Mouse (Mus musculus) gastrocnemius, adult 18-20 months (tissue): ENCODE results near the gene Thnsl2. TPM values are rescaled to one million over a fixed set of nuclear protein-coding genes. Genes with fewer than 3 reads are reported as not detected.

Experiments
- DNase-seq: peaks from one replicate; pipeline ENCODE4 v3.0.0; 2021; ENCODE audit warnings: low spot score
- total RNA-seq, 2 experiments: library from RNA; stranded (reverse); gene quantifications; 2 replicates each; pipeline ENCODE4 v1.2.3; 2021

The Thnsl2 gene
- total RNA-seq, 2 experiments from 2014 or later: 7.6 to 9.2 TPM

DNA sequence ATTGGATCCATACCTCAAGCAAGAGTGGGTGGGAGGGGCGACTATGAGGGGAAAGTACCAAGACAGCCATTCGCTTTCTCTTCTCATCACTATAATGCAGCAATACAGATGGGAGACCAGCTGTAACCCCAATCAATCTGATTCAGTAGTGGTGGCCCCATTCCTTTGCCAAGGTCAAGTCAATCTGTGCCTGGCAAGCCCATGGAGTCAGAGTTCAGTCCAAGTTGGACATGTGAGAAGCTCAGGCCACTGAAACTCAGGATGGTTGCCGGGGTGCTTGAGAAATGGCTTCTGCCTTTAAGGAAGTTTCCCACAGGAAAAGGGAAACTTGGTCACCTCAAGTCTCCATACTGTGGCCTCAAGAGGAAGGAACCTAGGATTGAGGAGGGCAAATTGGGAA, 9.2 kb downstream of the Thnsl2 start:
- DNase-seq: no peak

DNA sequence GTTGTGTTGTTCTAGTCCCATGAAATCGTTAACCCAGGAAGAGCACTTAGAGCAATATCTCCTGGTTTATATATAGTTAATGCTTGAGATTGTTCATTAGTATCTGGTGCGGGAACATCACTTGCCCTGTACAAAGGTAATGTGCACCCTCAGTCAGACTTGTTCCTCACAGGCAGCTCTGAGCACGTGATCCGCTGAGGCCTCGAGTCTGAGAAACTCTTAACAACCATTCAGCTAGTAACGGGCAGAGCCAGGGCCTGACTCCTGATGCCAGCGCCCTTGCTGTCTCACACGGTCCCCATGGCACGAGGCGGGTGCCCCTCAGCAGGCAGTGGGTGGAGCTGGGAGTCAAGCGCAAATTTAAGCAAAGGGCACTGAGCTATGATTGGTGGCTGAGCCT, 10.7 kb downstream of the Thnsl2 start:
- DNase-seq: no peak

DNA sequence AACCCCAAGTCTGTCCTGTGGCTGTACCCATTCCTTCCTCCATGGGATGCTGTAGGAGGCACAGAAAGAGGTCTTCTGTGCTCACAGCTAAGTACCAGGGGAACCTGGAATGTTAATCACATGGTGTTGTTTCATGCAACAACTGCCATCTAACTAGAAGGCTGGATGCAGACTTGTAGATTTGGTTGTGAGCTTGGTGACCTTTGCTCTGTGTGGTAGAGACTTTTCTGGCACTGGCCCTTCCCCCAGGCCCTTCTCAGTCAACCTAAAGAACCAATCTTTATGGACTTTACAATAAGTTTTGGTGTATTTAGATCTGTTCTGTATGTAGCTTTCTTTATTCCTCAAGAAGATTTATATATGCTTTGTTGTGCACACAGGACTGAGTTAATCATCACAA, 13.2 kb downstream of the Thnsl2 start:
- DNase-seq: no peak

DNA sequence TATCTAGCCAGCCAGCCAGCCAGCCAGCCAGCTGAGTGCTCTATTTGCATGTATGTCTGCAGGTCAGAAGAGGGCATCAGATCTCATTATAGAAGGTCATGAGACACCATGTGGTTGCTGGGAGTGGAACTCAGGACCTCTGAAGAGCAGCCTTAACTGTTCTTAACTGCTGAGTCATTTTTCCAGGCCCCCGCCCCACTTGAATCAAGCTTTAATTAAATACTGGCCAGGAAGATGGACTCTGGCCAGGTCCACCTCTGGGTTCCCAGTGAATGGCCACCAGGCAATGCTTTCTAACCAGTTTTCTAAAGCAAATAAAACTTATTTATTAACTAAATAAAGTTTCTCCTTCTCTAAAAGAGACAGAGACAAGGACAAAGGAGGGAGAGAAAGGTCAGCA, 14.0 kb downstream of the Thnsl2 start:
- DNase-seq: no peak

DNA sequence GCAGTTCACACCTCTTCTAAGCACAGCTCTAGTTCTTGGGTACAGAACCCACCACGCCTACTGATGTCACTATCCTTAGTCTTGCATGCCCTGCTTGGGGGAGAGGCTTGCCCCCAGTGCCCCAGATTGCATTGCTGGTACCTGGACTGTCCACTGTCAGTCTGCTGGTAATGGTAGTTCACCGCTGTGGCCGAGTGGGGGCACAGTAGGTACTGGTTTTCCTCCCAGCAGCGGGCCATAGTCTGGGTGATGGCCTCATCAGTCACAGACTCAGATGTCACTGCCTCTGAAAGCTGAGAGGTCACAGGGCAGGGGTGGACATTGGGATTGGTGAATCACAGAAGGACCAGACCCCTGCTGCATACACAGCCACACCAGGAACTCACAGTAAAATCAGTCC, 15.2 kb downstream of the Thnsl2 start:
- DNase-seq: no peak

DNA sequence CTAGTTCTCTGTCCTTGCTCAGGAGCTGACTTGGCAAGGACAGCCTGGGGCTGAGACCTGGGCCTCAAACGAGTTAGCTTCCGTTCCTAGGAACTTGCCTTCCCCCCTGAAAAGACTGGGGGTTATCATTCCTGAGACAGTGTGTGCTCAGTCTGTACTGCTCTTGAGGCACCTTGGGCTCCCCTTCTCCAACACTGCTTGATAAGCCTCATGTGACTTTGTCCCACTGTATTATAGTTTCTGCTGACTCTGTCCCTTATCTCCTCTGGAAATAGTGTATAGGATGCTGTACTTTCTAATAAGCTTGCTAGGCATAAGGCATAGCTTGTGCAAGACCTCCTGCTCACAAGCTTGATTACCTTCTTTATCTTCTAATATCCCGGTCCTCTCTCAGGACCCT, 17.9 kb downstream of the Thnsl2 start:
- no peak for DNase-seq

DNA sequence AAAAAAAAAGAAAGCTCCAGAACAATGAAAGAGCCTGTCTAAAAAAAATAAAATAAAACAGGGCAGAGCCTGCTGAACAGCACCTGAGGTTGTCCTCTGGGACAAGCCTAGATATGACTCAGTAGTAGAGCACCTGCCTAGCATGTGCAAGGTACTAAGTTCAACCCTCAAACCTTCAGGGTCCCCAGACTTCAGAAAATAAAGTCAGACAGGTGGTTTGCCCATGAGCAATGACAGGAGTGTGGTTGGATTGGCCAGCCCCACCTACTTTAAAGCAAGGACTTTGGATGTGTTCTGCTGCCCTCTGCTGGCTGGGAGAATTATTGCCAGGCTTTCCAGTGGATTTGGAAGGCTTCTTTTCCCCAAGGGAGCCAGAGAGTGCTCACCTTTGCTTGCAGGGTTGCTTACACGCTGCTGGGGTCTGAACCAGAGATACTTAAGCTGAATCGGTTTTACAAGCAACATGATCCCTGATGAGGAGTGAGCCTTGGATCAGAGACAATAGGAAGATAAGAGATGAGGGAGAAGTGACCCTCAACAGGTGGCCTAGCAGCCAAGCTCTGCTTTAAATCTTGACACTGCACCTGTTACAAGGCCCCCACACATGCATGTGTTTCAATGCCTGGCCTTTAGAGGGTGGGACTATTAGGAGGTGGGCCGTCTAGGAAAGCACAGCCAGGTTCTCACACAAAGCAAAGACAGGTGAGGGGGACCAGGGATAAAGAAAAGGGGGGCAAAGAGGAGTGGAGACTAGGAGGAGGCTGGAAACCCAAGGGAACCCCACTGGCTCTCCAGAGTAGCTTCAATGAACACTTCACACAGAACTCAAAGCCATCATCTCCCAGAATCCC, 19.0 kb downstream of the Thnsl2 start:
- peak; percentile 74 for DNase-seq

DNA sequence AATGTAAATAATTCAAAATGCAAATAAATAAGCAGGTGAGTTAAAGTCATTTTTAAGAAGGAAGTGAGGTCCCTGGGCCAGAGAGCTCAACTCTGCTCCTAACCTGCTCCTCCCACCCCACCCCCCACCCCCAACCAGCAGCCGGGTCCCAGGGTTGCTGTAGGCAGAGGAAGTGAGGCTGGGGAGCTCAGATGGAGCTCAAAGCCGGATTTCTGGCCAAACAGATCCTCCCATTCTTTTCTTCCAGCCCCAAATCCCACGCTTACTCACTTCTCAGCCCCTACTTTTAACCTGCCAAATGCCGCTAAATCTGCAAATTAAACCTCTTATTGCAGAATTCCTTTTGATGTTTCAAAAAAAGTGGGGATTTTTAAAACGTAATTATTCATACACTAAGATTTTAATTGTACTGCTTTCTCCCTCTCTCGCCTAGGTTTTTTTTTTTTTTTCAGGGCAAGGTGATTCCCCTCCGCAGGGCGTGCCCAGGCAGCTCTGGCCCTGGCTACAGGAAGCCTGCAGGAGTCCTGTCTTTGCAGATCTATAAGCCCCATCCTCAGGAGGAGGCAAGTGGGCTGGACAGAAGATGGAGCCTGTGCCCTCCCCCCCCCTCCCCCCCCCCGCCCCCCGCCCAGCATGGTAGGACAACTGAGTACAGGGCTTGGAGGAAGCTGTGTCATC, 24.5 kb downstream of the Thnsl2 start:
- no peak for DNase-seq

DNA sequence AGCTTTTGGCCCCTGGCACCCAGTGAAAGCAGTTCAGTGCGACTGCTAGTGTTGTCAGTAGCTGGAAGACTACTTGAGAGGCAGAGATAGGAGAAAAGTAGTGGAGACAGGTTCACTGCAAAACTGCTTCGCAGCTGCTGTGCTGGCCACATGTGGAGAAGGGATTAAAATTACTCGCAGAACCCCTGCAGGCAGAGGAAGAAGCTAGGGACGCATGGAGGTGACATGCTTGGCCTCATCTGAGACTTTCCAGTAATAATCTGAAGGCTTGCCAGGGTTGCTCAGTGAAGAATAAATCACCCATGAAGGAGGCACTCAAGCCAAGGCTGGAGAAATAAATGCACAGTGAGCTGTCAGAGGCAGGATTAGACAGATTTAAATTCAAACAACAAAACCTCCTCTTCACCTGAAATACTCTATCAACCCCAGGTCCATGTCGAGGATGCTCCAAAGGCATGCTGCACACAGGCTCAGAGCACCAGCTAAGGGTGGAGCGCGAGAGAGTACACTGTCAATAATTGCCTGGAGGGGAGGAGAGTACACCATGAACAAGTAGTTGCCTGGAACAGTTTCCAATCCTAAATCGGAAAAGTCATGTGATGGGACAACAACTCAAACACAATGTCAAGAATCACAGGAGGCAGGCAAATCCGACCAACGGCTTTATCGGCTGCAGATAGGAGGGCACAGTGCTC, 32.7 kb downstream of the Thnsl2 start:
- DNase-seq: peak; percentile 18

DNA sequence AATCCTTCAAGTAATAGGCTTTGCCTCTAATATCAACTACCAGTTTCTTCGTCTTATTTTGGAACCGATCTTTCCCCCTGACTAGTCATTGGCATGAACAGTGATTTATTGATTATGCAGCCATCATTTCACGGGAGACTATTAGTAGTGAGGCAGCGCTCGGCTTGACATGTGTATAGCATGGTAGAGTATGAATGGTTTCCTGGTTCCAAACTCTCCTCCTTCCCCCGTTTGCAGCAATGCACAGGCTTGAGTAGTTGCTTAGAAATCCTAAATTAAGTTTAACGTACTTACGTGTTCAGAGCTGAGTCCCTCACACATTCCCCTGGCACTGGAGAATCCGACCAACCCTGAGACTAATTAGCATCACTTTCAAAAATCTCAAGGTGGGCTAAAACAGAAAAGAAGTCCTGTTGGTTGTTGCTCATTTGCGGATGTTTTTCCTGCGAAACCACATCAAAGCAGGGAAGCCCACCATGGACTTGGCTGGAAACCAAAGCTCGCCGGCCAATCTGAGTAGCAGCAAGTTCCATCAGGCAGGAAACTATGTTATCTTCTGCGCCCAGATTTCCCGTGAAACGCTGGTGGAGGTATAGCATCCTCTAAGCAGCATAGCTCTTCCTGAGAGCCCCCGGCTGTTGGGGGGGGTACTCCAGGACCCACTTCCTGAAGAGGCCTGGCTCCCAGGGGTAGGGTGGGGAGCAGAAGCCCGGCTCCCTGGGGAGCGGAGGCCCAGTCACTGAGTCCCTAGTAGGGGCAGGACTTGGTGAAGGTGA, 37.9 kb downstream of the Thnsl2 start:
- DNase-seq: no peak

DNA sequence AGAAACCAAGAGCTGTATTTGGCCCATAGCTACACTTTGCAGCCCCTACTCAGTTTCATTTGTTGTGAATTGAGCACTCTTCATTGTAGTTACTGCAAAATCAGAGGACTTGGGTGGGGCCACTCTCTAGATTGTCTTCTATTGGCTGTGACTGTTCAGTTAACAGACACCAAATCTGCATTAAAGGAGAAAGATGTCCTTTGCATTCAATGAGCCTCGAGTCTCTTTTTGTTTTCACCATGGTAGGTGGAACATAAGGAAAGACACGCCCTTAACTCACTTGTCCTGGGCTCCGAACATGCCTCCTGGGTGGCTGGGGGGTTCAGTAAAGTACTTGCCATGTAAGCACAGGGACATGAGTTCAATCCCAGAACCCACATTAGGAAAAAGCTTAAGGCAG, 48.1 kb downstream of the Thnsl2 start:
- DNase-seq: no peak

DNA sequence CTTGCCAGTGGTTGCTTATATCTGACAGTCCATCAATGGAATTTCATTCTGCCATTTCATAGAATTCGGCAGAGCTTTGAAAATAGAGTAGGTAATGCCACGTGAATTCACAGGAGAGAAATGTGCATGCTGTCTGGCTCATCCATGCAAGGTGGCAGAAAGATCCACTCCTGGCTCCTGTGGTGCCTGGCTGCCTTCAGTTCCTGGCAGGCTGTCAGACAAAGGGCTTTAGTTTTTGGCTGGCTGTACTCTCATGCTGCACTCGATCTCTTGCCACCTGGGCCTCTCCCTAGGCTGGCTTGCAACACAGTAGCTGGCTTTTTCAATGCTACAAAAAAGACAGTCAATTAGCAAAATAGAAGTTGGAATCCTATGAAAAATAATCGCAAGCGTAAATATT, 49.5 kb downstream of the Thnsl2 start:
- DNase-seq: no peak

DNA sequence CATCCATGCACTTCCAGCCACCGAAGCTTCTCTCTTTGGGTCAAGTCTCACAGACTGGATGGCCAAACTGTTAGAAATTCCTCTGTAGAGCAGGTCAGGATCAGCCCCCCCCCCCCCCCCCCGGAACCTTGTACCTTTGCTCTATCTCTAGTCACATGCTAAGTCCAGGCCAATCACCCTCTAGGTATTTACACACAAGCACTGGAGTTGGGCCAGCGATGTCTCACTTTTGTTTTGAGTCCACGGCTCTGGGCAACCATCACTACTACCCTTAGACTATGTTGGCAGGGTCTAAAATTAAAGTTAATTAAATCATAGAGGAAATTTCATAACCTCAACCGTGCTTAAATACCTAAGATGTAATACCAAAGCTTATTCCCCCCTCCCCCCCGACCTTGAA, 50.6 kb downstream of the Thnsl2 start:
- no peak for DNase-seq

DNA sequence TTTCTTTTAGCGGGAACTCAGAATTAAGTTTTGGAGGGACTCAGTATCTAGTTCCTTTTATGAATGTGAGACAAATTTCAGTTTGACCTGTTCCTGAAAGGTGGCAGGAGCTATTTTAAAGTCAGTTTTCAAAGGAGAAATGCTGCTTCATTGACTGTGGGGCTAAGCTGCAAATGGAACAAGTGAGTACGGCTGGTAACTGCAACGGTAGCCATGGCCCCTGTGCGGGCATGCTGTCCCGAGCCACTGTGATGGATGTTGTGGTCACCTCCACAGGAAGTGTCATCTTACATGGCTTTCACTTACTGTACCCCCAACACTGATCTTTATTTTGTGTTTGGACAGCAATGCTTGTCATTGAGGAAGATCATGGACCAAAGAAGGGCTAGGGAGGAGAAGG, 53.8 kb downstream of the Thnsl2 start:
- DNase-seq: no peak

DNA sequence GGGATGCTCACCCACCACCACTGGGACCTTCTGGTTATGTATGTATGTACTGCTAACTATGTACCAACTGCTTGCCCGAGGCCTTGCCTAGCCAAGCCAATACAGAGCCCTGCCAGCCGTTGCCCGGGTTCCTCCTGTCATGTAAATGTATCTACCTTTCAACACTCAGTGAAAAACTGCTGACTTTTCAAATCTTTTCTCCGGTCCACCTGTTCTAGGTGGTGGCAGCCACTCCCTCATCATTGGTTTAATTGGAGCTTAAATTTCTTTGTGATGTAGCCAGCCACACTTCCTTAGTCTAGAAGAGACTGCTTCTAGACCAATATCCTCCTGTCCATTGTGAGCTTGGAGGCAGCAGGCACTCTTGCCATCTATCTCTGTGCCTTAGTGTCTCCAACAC, 54.5 kb downstream of the Thnsl2 start:
- no peak for DNase-seq

DNA sequence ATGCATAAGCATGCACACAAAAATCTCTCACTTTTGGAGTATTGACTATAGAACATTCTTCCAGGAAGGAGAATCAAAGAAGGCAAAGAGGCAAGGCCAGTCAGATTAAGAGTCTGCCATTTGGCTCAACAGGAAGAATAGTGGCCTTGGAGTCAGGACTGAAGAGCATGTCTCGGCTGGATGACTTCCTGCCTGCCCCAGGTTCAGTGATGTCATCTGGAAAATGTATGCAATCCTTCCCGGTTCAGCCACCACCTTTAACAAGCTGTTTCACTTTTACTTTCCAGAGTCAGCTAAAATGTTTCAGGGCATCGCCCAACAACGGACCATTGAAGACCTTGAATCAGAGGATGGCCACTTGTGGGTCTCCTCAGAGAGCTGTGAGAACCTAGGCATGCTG, 55.2 kb downstream of the Thnsl2 start:
- DNase-seq: no peak

DNA sequence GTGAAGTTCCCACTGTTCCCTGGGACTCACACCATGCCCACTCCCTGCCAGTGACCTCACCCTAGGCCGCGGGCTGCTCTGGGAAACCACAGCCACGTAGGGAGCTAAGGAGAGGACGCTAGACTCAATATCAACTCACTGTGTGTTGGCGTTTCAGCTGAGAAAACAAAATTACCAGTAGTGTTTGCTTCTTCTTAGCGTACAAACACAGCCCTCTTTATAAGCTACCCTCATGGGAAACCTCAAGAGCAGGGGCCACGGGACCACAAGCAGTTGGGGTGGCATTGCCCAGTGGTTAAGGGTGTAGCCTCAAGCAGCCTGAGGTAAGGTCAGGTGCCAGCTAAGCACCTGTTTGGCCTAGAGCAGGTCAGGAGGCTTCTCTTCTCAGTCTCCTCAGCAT, 60.8 kb downstream of the Thnsl2 start:
- DNase-seq: no peak

DNA sequence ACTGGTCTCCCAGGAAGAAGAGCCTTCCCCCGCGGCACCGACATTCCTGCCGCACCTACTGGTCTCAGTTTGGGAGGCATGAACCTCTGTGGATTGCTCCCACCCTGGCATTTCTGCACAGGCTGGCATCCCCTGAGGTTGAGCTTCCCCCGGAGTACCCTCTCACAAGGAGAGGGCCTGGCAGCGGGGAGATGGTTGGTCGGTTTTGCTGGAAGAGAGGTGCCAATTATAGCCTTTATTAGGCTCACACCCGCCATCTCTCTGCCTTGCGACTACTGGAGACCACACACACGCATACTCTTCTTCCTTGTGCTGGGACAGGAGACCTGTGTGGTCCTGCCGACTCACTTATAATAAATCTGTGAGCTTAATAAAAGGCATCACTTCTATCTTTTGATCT, 62.2 kb downstream of the Thnsl2 start:
- no peak for DNase-seq

DNA sequence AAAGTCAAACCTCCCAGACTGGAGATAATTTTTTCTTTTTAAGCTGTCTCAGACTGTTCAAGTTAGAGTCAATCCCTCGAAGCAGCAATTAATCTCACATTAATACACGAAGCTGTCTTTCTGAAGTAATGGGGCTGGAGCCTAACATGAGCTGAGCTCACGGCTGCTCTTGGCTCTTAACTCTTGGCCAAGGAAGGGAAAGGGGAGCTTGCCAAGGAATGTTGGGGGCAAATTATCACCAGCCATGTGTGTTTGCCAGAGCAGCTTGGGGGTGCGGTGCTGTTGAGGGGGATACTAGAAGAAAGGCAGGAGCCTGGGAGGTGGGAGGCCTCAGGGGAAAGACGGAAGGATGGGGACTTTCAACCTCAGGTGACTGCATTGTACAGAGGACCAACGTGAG, 63.0 kb downstream of the Thnsl2 start:
- no peak for DNase-seq
